Mouse (Mus musculus) liver, adult 2 months (tissue): ENCODE data around the gene Lrig1.

Experiments
- CTCF ChIP-seq: fragments of 200-500 bp; IDR thresholded peaks from 2 replicates; pipeline ENCODE4 v1.5.1; 2011; ENCODE audit warnings: low read depth, low read length, control low read depth
- POLR2A ChIP-seq: fragments of 200-500 bp; IDR thresholded peaks from 2 replicates; pipeline ENCODE4 v1.6.1; 2011; ENCODE audit warnings: low read length, control low read depth; ENCODE audit not compliant: insufficient read depth; ENCODE audit errors: extremely low read depth

- TF ChIP-seq POLR2A (no peak), CTCF (no peak)
These were observed 124.3 kb downstream of the Lrig1 start for GRCm38 (mm10) chr6:94575526-94576166.
